Mouse (Mus musculus): ENCODE data around the gene Eif2d.

Gene Eif2d

DNA sequence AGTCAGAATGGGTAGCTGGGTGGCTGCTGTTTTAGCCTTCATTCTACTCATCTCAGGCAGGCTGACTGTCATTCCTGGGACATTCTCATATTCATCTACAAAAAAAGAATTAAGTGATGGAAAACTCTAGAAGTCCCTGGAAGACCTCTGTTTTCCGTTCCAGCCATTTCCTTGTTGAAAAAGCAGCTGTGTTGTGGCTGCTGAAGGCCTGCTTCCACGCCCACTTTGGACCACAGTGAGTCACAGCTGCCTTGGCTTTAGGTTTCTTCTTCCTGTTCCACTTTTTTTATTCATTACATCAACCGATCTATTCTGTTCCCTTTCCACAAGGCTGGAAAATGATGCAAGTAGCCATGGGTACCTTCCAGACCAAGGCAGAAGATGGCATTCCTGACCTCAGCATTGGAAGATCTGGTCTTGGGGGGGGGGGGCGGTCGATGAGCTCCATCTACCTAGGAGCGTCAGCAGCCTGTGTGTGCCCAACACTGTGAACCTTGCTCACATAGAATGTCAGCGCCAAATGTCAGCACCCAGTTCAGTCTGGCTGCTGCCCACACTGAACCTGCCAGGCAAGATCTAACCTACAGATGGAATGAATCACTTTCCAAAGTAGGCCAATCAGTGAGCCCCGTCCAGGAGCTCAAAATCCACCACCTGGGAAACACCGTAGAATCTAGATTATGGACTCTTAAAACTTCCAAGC lies 31.4 kb downstream of the Eif2d start:
- DNase-seq (ENCODE audit: low read depth, low spot score) = peak; percentile 97

DNA sequence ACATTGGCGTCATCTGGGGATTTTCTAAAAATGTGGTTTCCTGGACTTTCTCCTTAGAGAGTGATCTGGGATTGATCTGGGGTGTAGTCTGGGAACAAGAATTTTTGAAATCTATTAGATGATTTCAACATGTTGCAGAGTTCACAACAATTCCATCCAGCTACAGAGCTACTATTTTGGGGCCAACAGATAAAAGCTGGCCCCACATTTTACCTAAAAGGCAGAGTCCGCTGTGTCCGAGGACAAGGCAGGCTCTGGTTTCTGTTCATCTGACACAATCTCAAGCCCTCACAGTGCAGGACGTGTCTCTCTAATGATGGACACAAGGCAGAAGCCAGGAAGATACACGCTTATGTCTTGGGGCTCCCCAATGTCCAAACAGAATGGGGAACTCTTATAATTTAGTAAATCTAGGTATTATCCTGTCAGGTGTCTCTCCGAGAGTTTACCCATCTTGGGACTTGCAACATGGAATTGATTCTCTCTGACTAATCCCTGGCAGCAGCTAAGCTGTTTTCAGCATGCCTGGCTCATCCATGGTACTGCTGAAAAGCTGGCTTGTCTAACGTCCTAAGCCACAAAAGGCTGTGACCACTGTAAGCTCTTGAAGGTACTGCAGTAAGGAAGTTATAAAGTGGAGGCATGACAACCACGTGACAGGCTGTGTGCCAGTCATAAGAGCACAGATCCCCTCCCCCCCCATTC lies 32.1 kb downstream of the Eif2d start:
- peak; percentile 27 for DNase-seq (ENCODE audit: low read depth, low spot score)

DNA sequence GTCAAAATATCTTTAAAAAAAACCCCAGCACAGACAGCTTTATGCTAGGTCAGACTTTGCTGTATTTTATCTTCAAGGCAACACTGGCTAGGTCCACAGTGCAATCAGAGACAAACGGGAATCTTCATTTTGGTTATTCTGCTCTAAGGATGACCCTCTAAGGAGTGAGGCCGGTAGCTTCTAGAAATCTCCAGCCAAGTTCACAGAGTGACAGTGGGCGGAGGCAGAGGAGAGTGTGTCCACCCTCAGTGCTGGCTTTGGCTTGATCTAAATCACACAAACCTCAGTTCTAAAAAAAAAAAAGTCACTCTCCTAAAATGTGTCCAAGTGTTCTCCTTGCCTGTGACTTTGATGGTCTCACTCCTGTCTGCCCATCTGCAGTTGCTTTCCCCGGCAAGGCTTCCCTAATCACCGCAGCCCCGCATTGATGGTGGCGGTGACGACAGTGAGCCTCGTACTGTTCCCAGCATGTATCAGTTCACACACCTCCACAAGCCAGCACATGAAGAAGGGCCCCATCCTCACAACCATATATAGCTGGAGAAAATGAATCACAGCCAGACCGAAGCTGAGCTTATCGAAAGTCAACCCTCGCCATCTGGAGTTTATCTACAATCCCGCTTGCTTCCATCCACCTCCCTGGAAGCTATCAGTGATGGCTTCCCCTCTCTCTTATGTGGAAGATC lies 33.0 kb downstream of the Eif2d start:
- no peak for DNase-seq (ENCODE audit: low read depth, low spot score)

DNA sequence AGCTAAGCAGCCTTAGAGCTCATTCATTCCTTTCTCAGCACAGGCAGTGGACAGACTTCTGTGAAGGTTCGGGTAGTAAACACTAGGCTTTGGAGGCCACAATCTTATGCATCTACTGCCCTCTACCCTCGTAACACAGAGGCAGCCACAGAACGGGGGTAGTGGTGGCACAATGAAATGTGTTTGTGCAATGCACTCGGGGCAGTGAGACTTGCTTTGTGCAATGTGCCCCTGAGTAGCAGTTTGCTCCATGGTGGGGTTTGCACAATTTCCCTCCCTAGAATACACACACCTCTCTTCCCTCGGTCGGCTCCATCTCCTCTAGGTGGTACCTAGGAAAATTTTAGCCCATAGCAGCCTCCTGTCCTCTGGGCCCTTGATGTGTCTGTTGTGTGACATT lies 34.0 kb downstream of the Eif2d start:
- no peak for DNase-seq (ENCODE audit: low read depth, low spot score)

DNA sequence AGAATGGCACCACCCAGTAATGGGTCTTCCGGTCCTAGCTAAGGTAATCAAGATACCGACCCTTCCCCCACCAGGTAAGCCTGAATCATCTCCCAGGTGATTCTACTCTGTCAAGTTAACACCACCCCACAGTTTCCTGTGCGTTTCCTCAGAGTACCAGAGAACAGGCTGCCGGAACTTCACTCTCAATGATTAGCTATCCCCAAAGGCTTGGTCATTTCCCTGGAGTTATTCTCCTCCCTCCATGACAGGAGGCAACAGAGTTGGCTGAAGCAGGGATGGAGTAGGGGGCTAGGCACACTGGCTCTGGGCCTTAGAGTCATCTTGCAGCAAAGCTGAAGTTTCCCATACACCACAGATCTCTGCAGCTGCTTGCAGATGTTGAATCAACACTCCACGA lies 34.9 kb downstream of the Eif2d start:
- DNase-seq (ENCODE audit: low read depth, low spot score) = no peak

DNA sequence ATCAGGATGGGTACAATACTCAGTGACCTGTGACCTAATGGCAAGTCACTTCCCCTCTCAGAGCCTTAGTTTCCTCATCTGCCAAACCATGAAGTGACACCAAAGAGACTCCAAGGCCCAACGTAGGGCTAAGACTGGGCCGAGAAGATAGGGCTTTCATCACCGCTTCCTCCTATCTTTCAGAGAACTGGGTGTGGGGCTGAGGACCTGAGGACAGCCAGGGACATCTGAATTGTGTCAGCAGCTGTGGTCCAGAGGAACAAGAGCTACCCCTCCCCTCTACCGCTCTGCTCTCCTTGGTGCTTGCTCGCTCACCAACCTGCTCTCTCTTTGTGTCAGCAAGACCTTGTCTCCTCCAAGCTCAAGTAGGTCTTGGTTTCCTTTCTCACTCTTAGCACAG lies 35.7 kb downstream of the Eif2d start:
- no peak for DNase-seq (ENCODE audit: low read depth, low spot score)

DNA sequence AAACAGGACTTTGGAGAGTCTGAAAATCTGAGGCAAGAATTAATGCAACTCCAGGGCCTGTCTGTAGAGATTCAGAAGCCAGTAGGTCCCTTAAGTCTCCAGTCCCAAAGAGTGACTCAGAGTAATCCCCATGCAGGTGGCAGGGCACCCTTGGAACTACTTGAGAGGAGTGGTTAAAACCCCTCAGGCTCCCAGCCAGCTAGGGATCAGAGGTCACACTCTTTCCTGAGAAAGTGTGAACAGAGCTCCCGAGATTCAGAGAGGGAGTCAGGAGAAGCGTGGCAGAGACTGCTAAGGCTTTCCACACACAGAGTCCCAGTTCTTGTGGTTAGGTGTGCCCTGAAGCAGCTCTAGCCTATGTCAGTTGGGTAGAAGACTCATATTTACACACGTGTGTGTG lies 40.8 kb downstream of the Eif2d start:
- DNase-seq (ENCODE audit: low read depth, low spot score) = peak; percentile 12

DNA sequence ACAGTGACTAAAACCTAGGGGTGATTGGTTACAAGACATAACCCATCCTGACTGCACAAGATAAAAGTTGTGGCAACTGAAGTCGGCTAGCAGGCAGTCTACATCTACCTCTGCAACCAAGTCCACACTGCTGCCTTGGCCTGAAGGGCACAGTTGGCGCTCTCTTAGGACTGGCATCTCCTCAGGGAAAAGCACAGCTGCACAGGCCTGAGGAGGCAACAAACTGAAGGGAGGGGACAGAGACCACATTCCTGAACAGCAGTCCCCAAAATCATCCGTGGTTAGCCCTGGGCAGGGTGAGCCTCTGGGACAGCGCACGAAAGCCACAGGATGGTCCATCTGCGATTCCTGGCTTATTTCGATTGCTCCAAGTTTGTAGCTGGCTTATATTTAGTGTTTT lies 42.7 kb downstream of the Eif2d start:
- DNase-seq (ENCODE audit: low read depth, low spot score) = no peak

DNA sequence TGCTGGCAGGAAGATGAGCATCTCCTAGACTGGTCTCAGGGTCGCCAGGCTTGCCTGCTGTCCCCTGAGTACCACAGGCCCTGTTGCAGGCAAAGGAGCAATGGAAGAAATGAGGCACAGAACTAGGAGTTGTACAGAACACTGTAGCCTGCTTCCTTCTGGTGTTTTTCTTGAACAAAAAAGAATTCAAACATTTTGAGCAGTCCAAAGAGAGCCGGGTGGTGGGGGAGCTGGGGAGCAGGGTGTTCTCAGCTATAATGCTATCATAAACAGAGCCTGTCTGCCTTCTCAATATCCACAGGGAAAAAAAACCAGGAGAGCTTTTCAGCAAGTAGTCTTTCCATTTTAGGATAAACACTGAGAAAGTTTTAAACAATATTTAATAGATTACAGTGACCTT lies 43.1 kb downstream of the Eif2d start:
- DNase-seq (ENCODE audit: low read depth, low spot score) = no peak

DNA sequence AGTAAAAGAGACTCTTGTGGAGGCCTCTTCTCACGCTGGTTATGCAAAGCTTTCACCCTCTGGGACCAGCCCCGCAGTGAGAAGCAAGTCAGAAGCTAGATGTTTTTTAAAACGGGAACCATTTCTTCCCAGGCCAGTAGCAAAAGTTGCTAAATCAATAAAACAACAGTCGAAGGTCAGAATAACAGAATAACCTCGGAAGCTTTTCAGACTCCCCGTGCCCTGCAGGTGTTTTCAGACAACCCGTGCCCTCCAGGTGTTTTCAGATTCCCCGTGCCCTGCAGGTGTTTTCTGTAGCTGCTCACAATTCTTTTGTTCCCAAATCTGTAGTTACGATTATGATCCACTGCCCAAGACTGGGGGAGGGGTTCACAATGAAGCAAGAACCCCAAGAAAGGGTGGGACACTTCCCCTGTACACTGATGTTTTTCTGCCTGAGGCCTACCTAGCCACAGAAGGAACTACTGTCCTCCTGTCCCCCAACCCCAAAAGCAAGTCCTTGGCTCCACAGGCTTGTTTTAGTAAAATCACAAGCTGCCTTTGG lies 45.5 kb downstream of the Eif2d start:
- DNase-seq (ENCODE audit: low read depth, low spot score) = no peak

DNA sequence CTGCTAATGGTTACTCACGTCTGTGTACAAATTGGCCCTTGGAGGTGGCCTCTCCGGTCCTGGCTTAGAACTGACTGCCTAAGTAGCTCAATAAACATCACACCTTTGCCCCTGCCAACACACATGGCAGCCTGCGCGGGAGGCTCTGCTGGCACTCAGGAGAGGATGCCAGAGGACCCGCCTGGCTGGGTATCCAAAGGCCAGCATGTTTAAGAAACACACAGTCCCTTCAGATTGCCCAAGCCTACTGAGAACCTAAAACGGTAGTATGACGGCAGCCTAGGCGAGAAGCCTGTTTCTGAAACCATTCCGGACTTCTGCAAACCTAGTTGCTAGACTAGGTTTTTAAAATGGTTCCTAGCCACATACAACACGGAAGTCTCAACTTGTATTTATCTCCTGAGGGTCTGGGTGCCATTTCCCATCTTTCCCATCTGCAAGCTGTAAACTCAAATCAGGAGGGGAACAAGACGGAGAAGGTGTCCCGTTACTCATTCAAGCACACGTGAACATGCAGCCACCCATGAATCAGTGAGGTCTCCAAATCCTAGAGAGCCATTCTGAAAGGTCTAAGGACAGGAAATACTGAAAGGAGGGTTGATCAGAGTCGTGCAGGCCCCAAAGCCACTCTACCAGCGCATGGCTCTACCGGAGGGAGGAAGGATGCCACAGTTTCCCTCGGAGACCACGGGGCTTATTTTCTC lies 46.3 kb downstream of the Eif2d start:
- no peak for DNase-seq (ENCODE audit: low read depth, low spot score)

DNA sequence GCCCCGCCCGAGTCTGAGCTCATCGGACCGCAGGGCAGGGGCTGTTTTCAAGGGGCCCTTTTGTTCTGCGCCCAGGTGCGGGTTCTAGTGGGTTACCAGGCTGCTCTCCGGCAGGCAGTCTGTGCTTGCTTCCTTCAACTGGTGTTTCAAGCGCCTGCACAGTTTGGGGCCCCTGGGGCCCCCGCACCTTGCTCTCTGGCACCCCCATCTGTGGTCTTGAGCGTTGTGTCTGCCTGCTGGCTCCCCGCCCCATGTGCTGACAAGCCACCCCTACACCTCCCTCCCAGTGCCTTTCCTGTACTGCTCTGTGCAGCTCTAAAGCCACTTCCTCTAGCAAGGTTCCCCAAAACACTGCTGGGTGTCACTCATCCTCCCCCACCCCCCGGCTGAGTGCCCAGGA lies 47.0 kb downstream of the Eif2d start:
- no peak for DNase-seq (ENCODE audit: low read depth, low spot score)

DNA sequence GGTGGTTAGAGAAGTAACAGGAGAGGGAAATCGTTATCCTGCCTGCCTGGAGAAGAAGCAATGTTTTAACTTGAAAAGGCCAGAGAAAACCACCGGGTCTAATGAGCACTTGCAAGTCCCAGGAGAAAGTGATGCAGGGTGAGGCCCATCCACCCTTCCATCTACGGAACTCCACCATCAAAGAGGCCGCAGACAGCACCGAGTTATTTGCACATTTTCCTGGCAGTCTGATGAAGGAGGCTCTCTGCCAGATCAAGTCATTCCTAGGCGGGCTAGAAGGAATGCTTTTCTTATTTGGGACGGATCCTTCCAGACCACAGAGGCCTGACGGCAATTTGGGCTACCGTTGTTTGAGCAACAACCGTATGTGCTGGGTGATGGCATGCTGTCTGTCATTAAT lies 47.6 kb downstream of the Eif2d start:
- DNase-seq (ENCODE audit: low read depth, low spot score) = peak; percentile 13

DNA sequence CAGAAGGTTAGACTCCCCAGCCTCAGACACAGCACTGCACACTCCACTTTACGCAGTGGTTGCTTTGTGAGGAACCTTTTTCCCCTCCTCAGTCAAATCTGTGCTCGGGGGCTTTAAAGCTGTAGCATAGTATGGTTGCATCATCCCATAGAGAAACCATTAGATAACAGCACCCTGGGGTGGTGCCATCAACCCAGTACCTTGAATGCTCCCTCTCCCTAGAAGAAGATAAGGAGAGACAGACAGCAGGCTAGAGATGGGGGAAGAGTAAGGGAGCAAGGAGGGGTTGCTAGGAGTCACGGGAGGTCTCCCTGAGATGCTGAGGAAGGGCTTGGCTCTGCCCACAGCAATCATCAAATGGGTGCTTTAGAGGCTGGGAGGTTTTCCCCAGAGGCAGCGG lies 48.4 kb downstream of the Eif2d start:
- no peak for DNase-seq (ENCODE audit: low read depth, low spot score)

DNA sequence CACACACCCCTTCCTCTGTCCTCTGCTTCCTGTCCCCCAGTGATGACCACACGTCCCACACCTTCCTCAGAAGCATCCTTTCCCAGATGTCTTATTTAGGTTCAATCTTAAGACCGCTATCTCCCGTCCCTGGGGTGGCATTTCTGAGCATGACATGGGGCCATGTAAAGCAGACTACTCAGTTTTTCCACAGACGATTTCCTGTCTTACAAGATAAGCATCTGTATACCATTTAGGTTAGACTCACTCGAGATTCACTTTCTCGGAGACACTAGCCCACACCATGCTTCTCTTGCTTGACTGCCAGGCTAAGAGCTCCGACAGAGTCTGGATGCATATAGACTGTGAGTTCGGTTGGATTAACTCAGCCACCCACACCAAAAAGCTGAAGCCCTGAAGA lies 51.5 kb downstream of the Eif2d start:
- no peak for DNase-seq (ENCODE audit: low read depth, low spot score)

DNA sequence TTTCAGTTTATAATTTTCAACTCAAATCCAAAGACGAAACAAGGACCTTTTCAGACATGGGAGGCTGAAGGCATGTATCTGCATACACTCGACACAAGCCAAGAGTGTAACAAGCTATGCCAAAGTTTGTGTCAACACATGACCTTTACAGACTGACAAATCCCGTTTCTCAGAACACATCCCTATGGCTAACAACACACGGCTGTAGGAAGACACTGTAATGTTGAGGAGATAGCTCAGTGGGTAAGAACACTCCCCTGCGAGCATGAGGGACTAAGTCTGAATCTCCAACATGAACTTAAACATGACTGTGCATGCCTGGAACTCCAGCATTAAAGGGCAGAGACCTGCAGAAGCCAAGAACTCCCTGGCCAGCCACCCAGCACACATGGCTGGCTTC lies 53.4 kb downstream of the Eif2d start:
- DNase-seq (ENCODE audit: low read depth, low spot score) = no peak

DNA sequence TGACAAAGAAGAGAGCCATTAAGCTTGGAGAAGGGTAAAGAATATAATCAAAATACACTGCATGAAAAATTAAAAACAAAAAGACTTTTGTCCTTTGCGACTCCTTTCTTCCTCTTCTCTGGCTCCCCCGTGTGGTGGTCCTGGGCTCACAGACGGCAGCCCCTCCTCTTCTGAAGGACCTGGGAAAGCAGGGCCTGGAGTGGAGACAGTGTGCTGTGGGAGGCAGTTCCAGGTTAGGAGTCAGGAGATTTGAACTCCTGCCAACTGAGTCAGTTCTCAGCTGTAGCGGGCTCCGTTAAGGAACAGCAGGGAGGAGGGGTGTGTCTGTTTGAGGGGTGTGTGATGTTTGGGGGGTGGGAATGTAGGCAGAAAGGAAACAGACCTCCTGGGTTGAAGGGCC lies 54.5 kb downstream of the Eif2d start:
- DNase-seq (ENCODE audit: low read depth, low spot score) = peak; percentile 80

DNA sequence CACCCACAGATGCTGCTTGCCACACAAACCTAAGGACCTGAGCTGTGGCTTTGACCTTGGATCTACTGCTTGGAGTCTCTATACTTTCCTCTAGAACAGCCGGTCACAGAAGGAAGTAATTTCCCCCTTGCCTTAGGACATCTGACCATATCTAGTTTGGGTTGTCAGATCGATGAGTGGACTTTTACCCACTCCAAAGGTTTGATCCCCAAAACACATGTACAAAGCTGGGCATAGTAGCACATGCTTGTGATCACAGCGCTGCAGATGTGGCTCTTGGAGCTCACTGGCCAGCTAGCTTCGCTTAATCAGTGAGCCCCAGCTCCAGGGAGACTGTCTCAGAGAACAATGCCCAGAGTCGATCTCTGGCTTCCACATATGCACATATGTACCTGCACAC lies 55.1 kb downstream of the Eif2d start:
- no peak for DNase-seq (ENCODE audit: low read depth, low spot score)

DNA sequence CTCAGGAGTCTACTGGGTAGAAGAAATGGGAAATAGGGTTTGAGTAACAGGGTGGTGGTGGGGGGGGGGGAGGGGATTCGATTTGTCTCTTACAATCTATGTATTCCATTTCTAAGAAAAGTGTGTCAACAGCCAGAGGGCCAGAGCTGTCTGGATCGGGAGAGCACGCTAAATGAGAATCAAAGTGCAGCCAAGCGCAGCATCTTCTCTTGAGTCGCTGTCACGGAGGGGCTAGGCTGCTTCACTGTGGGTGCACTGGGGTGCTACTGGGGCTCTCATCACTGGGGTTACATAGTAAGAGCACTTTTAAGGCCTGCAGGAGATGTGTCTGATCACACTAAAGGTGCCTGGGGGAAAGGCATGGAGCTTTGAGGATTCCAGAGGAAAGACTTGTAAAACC lies 55.8 kb downstream of the Eif2d start:
- no peak for DNase-seq (ENCODE audit: low read depth, low spot score)

DNA sequence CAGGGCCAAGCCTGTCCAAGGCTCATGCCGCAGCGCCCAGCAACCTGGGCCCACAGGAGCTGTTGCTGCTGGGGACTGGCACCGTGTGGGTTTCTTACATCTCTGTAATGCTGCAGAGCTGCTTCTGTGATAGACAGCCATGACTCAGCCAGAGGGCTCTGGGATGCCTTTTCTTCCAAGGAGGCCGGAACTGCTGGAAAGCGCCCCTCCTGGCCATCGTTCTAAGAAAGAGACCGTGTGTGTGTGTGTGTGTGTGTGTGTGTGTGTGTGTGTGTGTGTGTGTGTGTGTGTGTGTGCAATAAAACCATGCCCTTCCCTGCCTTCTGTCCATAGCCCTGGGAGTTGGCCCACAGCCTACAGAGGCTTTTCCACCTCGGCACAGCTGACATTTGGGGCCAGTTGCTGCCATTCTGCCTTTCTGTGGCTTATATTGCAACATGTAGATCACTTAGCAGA lies 57.0 kb downstream of the Eif2d start:
- DNase-seq (ENCODE audit: low read depth, low spot score) = peak; percentile 53

DNA sequence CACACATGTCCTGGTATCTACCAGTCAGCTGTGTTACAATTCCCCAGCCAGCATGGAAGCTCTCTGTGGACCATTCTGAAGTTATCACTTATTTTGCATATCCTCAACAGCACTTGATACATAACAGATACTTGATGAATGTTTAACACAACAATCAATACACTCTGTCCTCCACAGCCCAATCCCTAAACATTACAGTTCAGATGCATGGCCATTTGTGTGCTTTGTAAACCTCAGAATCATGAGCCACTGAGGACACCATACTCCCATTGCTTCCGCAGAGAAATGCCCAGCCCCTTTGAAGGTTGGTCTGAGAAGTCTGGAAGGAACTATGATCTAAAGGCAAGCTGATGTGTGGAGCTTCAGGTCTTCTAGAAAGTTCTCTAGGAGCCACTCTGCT lies 58.7 kb downstream of the Eif2d start:
- DNase-seq (ENCODE audit: low read depth, low spot score) = no peak

DNA sequence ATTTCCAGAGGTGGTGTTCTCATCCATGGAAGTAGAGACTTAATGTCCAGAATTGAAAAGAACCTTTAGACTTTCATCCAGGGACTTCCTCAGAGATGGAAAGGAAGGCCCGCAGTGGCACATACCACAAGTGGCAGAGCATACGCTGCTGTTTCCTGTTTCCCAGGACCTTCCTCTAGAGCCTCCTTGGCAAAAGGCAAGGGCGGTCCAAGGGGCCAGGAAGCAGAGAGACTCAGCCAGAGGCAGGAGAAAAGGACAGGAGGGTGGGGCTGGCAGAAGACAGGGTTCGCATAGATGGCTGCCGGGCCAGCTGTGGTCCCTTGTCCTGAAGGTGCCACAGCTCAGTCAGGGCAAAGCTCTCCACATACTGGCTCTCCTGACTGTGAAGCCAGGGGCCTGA lies 60.0 kb downstream of the Eif2d start:
- no peak for DNase-seq (ENCODE audit: low read depth, low spot score)
